ENCODE assay signal across 8 mouse cellular contexts in genomic region chr3:151837749-151838148, GRCm38 (mm10). TPM values are rescaled to one million over a fixed set of nuclear protein-coding genes. Genes with fewer than 3 reads are reported as not detected.
DNase-seq lines count a peak whose midpoint lies in the region; ATAC-seq and TF ChIP-seq lines count a peak whose summit lies in the region.
"Had no signal": no experiment of that assay in that cellular context is flagged by ENCODE, and none has a peak within 500 bp of the region (broad histone marks: within the 10 kb centered on the region; RNA-seq: fewer than 3 reads in every experiment).

No protein-coding gene starts in this region.

- H3K9me3 ChIP-seq in lung, embryonic 14.5 days (ENCODE audit: low read depth, low read length) = no peaks in the 10 kb centered on the region
- no peaks in the 10 kb centered on the region for H3K9me3 ChIP-seq in forebrain, postnatal 0 days (ENCODE audit: low read length)
- no peaks in the 10 kb centered on the region for H3K9me3 ChIP-seq in liver, embryonic 13.5 days (replicated peaks)
- H3K9me3 ChIP-seq in stomach, embryonic 16.5 days (replicated peaks; ENCODE audit: control insufficient read depth, low read length) = no peaks in the 10 kb centered on the region

- ATAC-seq in lung, embryonic 14.5 days (ENCODE audit: insufficient read depth) = no peak
- no peak for ATAC-seq in forebrain, postnatal 0 days
- no peak for ATAC-seq in liver, embryonic 13.5 days (ENCODE audit: low read depth)
- no peak for ATAC-seq in stomach, embryonic 16.5 days (ENCODE audit: insufficient read depth, low FRiP score)

- H3K27me3 ChIP-seq in lung, embryonic 14.5 days (ENCODE audit: insufficient read depth, low read length) = peaks cover 14% of the 10 kb centered on the region; the same call in 1 of the 2 replicates
- H3K27me3 ChIP-seq in forebrain, postnatal 0 days (ENCODE audit: insufficient read depth, low read length) = peaks cover 13% of the 10 kb centered on the region; the same call in 1 of the 2 replicates
- H3K27me3 ChIP-seq in liver, embryonic 13.5 days = peaks cover 14% of the 10 kb centered on the region
- H3K27me3 ChIP-seq in stomach, embryonic 16.5 days (ENCODE audit: control insufficient read depth, insufficient read depth, low read length) = no peaks in the 10 kb centered on the region

- peak overlapping the region; percentile 46 for H3K4me3 ChIP-seq in lung, embryonic 14.5 days (ENCODE audit: low read depth, low read length)
- peak overlapping the region; percentile 47 for H3K4me3 ChIP-seq in forebrain, postnatal 0 days (ENCODE audit: low read depth, low read length)
- 0 out of 2 replicates have a peak overlapping the region, but pooled peaks have one; percentile 39 for H3K4me3 ChIP-seq in liver, embryonic 13.5 days (replicated peaks)
- peak overlapping the region; percentile 51 for H3K4me3 ChIP-seq in stomach, embryonic 16.5 days (replicated peaks; ENCODE audit: low read length)

- TF ChIP-seq CTCF in lung, embryonic 14.5 days (IDR thresholded peaks at IDR 0.05; ENCODE audit: low read depth) = no peak
- no peak for TF ChIP-seq CTCF in forebrain, postnatal 0 days (IDR thresholded peaks at IDR 0.05; ENCODE audit: low read depth)

- WGBS in lung, embryonic 14.5 days = 51% methylated on average over 9 of the region's 9 CpGs
- 37% methylated on average over 9 of the region's 9 CpGs for WGBS in forebrain, postnatal 0 days
- WGBS in liver, embryonic 13.5 days (ENCODE audit: insufficient replicate concordance) = 37% methylated on average over 9 of the region's 9 CpGs
- WGBS in stomach, embryonic 16.5 days = 53% methylated on average over 9 of the region's 9 CpGs

- H3K36me3 ChIP-seq in lung, embryonic 14.5 days (ENCODE audit: insufficient read depth) = no peaks in the 10 kb centered on the region
- no peaks in the 10 kb centered on the region for H3K36me3 ChIP-seq in forebrain, postnatal 0 days (ENCODE audit: insufficient read depth)
- no peaks in the 10 kb centered on the region for H3K36me3 ChIP-seq in liver, embryonic 13.5 days
- no peaks in the 10 kb centered on the region for H3K36me3 ChIP-seq in stomach, embryonic 16.5 days (ENCODE audit: control insufficient read depth, insufficient read depth, low read length)

- no peak overlapping the region for H3K27ac ChIP-seq in lung, embryonic 14.5 days (ENCODE audit: low read depth)
- no peak overlapping the region for H3K27ac ChIP-seq in forebrain, postnatal 0 days (ENCODE audit: low read depth, low read length)
- H3K27ac ChIP-seq in liver, embryonic 13.5 days = no peak overlapping the region
- H3K27ac ChIP-seq in stomach, embryonic 16.5 days (ENCODE audit: low read length) = no peak overlapping the region
- H3K27ac ChIP-seq: macrophage had no signal

- peak overlapping the region; percentile 50; the same call in 1 of the 2 replicates for H3K9ac ChIP-seq in lung, embryonic 14.5 days
- H3K9ac ChIP-seq in forebrain, postnatal 0 days = no peak overlapping the region
- no peak overlapping the region for H3K9ac ChIP-seq in liver, embryonic 13.5 days
- 0 out of 2 replicates have a peak overlapping the region, but pooled peaks have one; percentile 65 for H3K9ac ChIP-seq in stomach, embryonic 16.5 days (ENCODE audit: low read length)

- no peak for DNase-seq in lung, embryonic 14.5 days
- no peak for DNase-seq in lung, postnatal 14 days
- peak; percentile 3 for DNase-seq in forebrain, postnatal 0 days
- no peak for DNase-seq in liver, embryonic 13.5 days
- no peak for DNase-seq in adrenal gland, postnatal 14 days
- DNase-seq in layer of hippocampus, adult 8-10 months (ENCODE audit: low spot score in 2 of 2) = no peak

- no peaks in the 10 kb centered on the region for H3K4me1 ChIP-seq in lung, embryonic 14.5 days (ENCODE audit: insufficient read depth)
- H3K4me1 ChIP-seq in forebrain, postnatal 0 days (ENCODE audit: insufficient read depth) = no peaks in the 10 kb centered on the region
- no peaks in the 10 kb centered on the region for H3K4me1 ChIP-seq in liver, embryonic 13.5 days (replicated peaks)
- H3K4me1 ChIP-seq in stomach, embryonic 16.5 days (ENCODE audit: control insufficient read depth, insufficient read depth, low read length) = no peaks in the 10 kb centered on the region

- H3K4me2 ChIP-seq in lung, embryonic 14.5 days = peak overlapping the region; percentile 92
- peak overlapping the region; percentile 91 for H3K4me2 ChIP-seq in forebrain, postnatal 0 days (ENCODE audit: low read depth)
- peak overlapping the region; percentile 57; the same call in 1 of the 2 replicates for H3K4me2 ChIP-seq in liver, embryonic 13.5 days
- H3K4me2 ChIP-seq in stomach, embryonic 16.5 days (ENCODE audit: low read depth, low read length) = peak overlapping the region; percentile 87

RNA-seq across cellular contexts. Expression of gene Ptgfr, which starts 0.3 kb away (rescaled TPM):
- 0.28 and 0.65 TPM in 2 replicates for polyA plus RNA-seq in lung, embryonic 14.5 days (2014; fragmentation: Nextera tagmentation; extraction: Ambion mirVana)
- total RNA-seq in forebrain, postnatal 0 days (2014; rRNA removed) = 0.69 and 21.6 TPM in 2 replicates
- 1.0 and 1.1 TPM in 2 replicates for polyA plus RNA-seq in forebrain, postnatal 0 days (2015; fragmentation: Nextera tagmentation; extraction: Ambion mirVana)
- 0.02 TPM in 1 of 2 replicates, not detected in the other for polyA plus RNA-seq in liver, embryonic 13.5 days (2015; fragmentation: Nextera tagmentation; extraction: Ambion mirVana)
- polyA plus RNA-seq in stomach, embryonic 16.5 days (2015; fragmentation: Nextera tagmentation; extraction: Ambion mirVana) = 1.7 and 1.9 TPM in 2 replicates
- 0.15 and 0.71 TPM in 2 replicates for total RNA-seq in adrenal gland, postnatal 14 days (2021)
- 1 to 10 TPM in 1 of 4 experiments, under 1 TPM in 3; 0.50 to 1.0 (median 0.73) TPM for total RNA-seq in layer of hippocampus, adult 8-10 months (2022)
- polyA plus RNA-seq: macrophage had no signal

Comparison
In these comparisons a context has a peak if more than half of its experiments do, and no peak if none do; other contexts are left out.
1. H3K9ac ChIP-seq: peak in lung, embryonic 14.5 days (single experiment) and stomach, embryonic 16.5 days (single experiment); none in forebrain, postnatal 0 days (single experiment) and liver, embryonic 13.5 days (single experiment).
2. Peak in every context shown above with its lines, with median percentiles within 50 percentile points of each other: H3K4me2 ChIP-seq and H3K4me3 ChIP-seq.